Mouse (Mus musculus) yolk sac, embryonic 10.5 days (tissue): ENCODE measurements around the gene Kpna6.
"Not testable (repeated sequence)": the region's sequence is repeated elsewhere in the genome, so short reads cannot be mapped to it uniquely, and the experiment has no call there.

Source experiments
- DNase-seq: peaks from one replicate; pipeline ENCODE4 v3.0.0-alpha.2; 2017; ENCODE audit warnings: low spot score

Kpna6 gene

GRCm38 (mm10) chr4:129672083-129672877 lies at the start of gene Kpna6:
Gene Kpna6, minus strand, starts transcription at chr4:129672767.
- DNase-seq, result peak; percentile 93

- DNase-seq, result no peak
These were observed 43.7 kb upstream of the Kpna6 start for GRCm38 (mm10) chr4:129716310-129716709.

GRCm38 (mm10) chr4:129709486-129710129 lies 37.0 kb upstream of the Kpna6 start:
- no peak for DNase-seq

GRCm38 (mm10) chr4:129706750-129707149 lies 34.2 kb upstream of the Kpna6 start:
- DNase-seq, result no peak

GRCm38 (mm10) chr4:129702454-129702853 lies 29.9 kb upstream of the Kpna6 start:
- DNase-seq, result peak; percentile 60

GRCm38 (mm10) chr4:129701503-129702377 lies 29.2 kb upstream of the Kpna6 start:
- DNase-seq, result peak; percentile 73

- not testable (repeated sequence) for DNase-seq
These were observed 28.1 kb upstream of the Kpna6 start for GRCm38 (mm10) chr4:129700661-129701060.

GRCm38 (mm10) chr4:129700216-129700615 lies 27.6 kb upstream of the Kpna6 start:
- no peak for DNase-seq

GRCm38 (mm10) chr4:129697191-129697590 lies 24.6 kb upstream of the Kpna6 start:
- no peak for DNase-seq

GRCm38 (mm10) chr4:129696158-129696985 lies 23.8 kb upstream of the Kpna6 start, which contains the start of gene Tmem39b:
Gene Tmem39b, minus strand, starts transcription at chr4:129696838.
- peak; percentile 92 for DNase-seq

GRCm38 (mm10) chr4:129695815-129696157 lies 23.2 kb upstream of the Kpna6 start:
- no peak for DNase-seq

GRCm38 (mm10) chr4:129684531-129684930 lies 12.0 kb upstream of the Kpna6 start:
- DNase-seq, result peak; percentile 66

GRCm38 (mm10) chr4:129683901-129684493 lies 11.4 kb upstream of the Kpna6 start:
- DNase-seq, result peak; percentile 74

- no peak for DNase-seq
These were observed 9.3 kb upstream of the Kpna6 start for GRCm38 (mm10) chr4:129681837-129682236.

- DNase-seq, result no peak
These were observed 397 bp upstream of the Kpna6 start for GRCm38 (mm10) chr4:129672878-129673449.

GRCm38 (mm10) chr4:129671491-129672082 lies 980 bp downstream of the Kpna6 start:
- peak; percentile 47 for DNase-seq

GRCm38 (mm10) chr4:129662255-129662813 lies 10.2 kb downstream of the Kpna6 start:
- DNase-seq, result no peak

- no peak for DNase-seq
These were observed 11.0 kb downstream of the Kpna6 start for GRCm38 (mm10) chr4:129661584-129661983.

GRCm38 (mm10) chr4:129654770-129655169 lies 17.8 kb downstream of the Kpna6 start:
- no peak for DNase-seq

GRCm38 (mm10) chr4:129650359-129650758 lies 22.2 kb downstream of the Kpna6 start:
- no peak for DNase-seq
